Mouse (Mus musculus) liver, adult (tissue): ENCODE results near the gene Palb2.
A peak's percentile ranks its signal among the peaks of the same experiment; 100 is the strongest.

ENCODE experiments used
- GATA4 ChIP-seq: IDR thresholded peaks from 2 replicates; pipeline ENCODE4 v1.6.1; 2014; ENCODE audit warnings: mild to moderate bottlenecking, low read length; ENCODE audit not compliant: insufficient replicate concordance

The Palb2 gene

DNA sequence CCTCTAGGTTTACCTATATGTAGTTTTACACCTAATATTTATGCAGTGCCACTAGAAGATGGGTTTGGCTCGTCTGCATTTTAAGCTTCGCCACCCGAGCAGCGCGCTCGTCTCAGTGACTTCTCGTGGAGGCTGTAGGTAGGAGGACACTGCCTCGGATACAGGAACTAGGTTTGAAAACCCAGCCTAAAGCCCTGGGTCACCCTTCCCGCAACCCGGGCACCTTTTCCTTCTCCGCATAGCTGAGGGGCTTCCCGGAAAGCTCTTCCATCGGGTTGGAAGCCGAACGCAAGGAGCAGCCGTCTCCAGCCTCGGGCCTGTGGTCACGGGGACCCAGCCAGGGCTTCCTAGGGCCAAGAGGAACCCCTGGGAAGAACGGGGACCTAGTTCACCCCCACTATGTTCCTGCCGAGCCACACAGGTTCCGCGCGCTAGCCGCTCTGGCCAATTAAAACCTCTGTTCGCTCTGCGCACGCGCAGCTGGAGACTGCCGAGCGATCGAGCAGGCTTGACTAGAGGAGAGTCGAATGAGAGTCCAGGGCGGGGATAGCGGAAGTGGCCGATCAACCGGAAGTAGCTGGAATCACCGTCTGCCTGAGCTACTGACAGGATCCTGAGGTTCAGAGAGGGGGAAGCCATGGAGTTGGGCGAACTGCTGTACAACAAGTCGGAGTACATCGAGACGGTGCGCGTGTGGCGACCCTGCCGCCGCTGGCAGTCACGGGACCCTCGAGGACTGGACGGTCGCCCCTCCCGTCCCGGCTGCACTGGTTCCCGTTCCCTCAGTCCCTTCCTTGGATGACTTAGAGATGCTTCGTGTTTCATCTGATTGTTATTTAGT, at the start of gene Palb2, which contains the start of gene Dctn5:
Palb2 (minus strand) TSS at position 489 of the 841 bp plus-strand sequence.
Dctn5 (plus strand) TSS at position 545 of the 841 bp plus-strand sequence.
- peak; percentile 39; the same call in 1 of the 2 replicates for TF ChIP-seq GATA4

DNA sequence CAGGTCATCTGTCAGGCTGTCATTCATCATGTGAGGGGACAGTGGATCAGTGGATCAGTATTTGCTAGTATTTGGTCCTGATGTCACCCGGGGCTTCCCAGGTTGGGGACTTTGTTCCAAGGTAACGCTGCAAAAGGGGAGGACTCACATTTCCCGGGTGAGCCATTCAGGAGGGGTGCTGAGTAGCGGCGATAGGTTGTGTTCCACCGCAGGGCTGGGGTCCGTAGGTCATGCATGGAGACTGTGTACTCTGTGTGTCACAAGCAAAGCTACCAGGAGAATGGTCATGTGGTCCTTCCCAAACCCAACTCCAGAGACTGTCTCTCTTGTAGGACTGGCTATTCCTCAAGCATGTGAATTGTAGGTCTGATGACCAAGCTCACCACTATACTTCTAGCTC, 47.9 kb upstream of the Palb2 start:
- TF ChIP-seq GATA4, result no peak

DNA sequence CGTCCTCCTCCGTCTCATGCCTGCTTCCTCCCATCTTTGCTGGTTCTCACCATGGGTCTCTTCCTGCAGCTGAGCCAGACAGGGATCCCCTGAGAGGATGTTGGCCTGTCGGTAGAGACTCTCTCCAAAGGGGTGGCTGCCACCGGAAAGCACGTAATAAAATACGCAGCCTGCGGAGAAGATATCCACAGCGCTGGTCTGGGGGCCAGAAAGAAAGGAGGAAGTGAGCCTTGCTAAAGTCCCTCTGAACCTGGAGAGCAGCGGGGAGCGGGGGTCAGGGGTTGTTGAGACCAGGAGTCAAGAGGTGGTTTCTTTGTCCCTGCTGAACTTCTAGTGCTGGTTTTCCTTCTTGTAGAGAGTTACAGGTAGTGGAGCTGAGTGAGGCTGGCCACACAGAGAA, 38.8 kb upstream of the Palb2 start:
- no peak for TF ChIP-seq GATA4

DNA sequence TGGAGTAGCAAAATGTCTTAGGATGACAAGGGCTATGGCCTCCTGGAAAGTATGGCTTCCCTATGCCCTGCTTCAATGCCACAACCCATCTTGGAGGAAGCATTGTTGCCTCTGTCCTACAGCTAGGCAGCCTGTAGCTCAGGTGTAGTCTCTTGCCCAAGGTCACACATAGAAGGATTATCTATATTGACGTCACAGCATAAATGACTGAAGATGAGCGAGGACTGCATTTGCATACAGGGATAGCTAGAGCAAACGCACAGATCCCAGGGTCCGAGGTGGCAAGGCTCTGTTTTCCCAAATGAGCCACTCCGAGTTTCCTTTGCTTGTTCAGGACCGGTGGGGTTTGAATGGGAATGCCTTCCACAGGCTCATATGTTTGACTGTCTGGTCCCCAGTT, 37.9 kb upstream of the Palb2 start:
- TF ChIP-seq GATA4, result no peak

DNA sequence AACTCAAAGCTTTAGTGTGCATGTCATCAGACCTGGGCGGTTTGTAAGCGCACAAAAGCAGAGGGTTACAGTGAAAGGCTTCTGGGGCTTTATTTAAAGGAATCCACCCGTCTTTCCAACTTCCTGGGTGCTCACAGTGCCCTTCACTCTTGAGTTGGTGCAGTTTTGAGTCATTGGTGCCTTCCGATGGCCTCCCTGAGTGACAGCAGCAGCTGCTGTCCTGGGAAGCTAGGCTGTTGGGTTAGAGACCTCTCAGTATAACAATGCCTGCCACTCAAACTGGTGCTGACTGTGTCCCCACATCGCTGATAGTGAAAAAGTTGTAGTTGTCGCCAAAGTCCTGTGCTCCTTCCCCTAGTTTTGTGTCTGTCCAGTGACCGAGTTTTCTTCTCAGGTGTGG, 34.4 kb upstream of the Palb2 start:
- no peak for TF ChIP-seq GATA4

DNA sequence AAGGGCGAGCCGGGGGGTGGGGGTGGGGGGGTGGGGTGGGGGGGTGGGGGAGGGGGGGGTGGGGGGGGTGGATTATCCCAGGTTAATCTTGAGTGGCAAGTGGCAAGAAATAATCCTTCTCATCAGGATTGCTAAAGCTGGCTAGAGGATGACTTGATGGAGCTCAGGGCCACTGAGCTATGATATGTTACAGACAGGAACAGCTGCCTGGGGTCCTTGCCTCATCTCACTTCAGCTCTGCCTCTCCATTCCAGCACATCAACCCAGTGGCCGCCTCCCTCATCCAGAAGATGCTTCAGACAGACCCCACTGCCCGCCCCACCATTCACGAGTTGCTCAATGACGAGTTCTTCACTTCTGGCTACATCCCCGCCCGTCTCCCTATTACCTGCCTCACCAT, 31.0 kb upstream of the Palb2 start:
- no peak for TF ChIP-seq GATA4

DNA sequence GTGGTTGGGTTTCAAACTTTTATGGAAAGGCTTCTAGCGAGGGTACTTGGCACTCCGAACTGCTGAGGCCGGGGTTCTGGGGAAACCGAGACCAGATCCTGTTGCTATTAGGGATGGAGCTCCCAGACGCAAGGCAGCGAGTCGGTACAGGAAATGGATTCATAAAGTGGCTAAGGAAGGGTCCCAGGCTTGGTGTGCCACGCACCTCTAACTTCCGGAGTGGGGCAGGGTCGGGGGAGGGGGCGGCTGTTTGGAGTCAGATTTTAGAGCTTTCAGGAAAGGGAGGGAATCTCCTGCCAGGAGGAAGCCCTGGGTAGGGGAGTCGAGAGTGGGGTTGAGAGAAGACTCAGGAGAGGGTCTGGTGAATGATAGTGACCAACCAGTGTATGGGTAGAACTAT, 27.3 kb upstream of the Palb2 start:
- TF ChIP-seq GATA4, result no peak

DNA sequence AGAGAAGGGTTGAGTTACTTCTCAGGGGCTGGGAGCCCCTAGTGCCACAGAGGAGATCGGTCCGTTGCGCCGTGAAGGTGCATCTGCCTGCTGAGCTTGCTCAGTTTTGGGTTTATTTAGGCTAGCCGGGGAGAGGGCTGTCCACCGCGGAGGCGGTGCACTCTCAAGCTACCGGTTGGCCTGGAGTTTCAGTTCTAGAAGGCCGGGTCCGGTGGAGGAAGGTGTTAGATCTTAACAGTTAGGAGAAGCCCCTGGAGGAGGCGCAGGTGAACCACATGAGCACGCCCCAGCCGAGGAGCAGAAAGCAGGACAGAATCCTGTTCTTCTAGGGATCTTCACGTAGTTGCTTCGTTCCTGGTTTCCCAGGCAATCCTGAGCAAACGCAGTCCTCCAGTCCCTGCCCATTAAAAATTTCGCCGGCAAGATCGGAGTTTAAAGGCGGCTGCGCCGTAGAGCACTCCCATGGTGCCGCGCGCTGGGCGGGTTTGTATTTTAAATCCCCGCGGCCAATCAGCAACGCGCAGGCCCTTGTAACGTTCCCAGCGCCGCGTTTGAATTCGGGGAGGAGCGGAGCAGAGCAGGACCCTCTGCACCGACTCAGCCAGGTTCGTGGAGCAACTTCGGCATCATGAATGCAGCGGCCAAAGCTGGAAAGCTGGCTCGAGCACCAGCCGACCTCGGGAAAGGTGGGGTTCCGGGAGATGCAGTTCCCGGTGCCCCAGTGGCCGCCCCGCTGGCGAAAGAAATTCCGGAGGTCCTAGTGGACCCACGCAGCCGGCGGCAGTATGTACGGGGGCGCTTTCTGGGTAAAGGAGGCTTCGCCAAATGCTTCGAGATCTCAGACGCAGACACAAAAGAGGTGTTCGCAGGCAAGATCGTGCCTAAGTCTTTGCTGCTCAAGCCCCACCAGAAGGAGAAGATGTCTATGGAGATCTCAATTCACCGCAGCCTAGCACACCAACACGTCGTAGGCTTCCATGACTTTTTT, 26.4 kb upstream of the Palb2 start, which contains the start of gene Plk1:
Plk1 (plus strand) TSS at position 525 of the 988 bp plus-strand sequence.
- no peak for TF ChIP-seq GATA4

DNA sequence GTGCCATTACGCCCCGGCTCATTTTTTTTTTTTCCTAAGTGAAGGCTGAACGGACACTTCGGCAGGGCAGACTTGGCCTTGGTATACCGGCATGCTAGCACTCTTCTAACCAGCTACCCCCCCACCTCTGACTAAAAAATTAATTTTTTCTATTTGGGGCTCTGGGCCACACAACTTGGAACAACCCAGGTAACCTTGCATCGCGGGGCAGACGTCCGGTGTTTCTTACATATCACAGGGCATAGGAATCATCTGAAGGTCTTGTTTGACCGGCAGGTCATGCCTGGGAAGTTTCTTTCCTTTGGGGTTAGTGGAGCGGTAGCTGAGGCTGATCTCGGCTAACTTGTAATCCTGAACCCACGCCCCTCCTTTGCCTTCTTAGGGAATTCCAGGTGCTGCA, 25.7 kb upstream of the Palb2 start:
- no peak for TF ChIP-seq GATA4

DNA sequence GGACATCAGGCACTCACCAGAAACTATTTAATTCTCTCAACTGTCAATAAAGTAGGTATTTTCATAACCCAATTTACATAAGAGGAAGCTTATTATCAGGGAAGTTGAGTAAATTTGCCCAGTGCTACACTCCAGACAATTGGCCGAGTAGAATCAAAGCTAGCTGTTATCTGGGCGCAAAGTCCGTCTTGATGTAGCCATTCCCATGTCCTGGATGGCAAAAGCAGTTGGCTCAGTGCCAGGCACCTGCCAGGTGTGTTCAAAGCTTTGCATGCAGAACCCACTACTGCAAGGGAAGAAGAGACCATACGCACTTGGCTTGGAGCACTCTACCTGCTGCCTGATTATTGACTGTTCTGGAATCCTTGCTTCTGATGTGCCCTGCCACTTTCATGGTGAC, 19.7 kb upstream of the Palb2 start:
- TF ChIP-seq GATA4, result peak; percentile 22; the same call in 1 of the 2 replicates

DNA sequence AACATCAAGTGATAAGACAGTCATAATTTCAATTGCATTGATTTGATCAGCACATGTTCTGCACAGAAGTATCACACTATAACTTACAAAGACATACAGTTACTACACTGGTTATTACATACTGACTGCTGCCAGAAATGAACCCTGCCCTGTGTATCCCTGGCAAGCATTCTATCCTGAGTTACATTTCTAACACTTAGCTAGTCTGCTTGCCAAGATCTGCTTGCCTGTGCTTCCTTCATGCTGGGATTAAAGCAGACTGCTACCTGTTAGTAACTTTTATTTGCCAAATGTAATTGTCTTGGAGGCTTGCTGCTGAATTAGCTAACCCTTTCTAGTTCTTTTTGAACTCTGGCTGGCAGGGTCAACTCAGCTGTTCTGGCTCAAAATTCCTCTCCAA, 8.2 kb upstream of the Palb2 start:
- TF ChIP-seq GATA4, result no peak

DNA sequence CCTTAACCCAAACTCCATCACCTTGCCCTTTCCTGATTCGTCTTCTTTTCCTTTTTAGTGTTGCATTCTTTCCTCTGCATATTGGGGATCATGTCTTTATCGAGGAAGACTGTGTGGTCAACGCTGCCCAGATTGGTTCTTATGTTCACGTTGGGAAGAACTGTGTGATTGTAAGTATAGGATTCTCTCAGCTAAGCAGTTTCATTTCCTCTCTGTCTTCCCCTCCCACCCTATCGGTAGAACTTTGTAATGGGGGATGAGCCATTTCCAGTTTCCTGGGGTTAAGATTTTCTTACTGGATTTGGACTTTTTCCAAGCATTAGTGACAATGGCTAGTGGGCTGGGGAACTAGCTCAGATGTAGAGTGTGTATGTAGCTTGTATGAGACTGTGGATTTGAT, 5.4 kb upstream of the Palb2 start:
- no peak for TF ChIP-seq GATA4

DNA sequence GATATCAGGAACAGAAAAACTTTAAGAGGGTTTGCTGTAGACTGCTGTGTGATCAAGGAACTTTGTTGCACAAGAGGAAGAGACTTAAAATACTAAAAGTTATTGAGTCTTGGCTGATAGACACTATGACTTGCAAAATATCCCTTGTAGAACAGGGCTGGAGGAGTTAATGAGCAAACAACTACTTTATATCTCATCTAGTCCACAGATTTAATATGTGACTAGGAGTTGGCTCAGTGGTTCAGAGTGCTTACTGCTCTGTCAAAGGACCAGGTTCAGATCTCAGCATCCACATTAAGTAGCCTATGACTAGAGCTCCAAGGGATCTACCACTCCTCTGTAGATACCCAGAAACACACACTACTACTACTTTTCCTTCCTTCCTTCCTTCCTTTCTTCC, 4.3 kb upstream of the Palb2 start:
- no peak for TF ChIP-seq GATA4

DNA sequence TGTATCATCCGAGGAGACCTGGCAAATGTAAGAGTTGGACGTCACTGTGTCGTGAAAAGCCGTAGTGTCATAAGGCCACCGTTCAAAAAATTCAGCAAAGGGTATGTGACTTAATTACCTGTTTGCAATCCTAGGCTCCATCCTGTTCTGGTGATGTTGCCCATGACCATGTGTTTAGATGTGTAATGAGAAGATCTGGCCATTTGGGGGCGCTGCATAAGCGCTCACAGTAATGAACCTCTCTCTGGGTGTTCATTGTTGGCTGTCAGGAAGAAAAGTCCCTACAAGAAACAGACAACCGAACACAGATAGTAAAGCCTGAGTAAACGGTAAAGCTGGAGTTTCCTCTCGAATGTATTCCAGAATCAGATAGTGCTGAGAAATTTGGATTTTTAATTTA, 2.3 kb upstream of the Palb2 start:
- no peak for TF ChIP-seq GATA4

DNA sequence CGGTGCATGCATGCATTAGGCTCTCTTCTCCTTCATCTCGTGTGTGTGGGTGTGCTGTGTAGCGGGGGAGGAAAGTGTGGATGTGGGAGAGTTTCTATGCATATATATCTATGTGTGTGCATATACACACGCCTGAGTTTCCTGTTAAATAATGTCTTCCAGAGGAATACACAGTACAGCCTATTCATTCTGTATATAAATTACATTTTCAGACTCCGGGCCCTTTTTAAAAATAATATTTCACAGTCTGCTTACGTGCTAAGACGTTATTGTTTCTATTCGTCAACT, 497 bp upstream of the Palb2 start:
- TF ChIP-seq GATA4, result no peak

DNA sequence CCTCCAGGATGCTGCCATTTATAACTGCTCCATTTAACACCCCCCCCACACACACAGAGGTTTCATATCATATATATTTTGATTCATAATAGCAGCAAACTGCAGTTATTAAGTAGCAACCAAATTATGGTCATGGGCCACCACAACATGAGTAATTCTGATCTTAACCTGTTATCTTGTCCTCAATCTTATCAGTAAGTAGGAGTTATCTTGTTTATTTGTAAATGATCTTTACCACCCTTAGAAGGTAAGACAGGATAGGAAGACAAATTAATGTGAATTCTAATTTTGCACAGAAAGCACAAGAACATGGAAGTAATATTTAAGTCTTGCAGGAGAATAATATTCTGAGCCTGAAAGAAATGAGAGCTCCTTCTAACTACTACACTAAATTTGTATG, 951 bp downstream of the Palb2 start:
- no peak for TF ChIP-seq GATA4
